Mouse (Mus musculus): ENCODE measurements around the gene Vcam1. TPM values are rescaled to one million over a fixed set of nuclear protein-coding genes. Genes with fewer than 3 reads are reported as not detected.

The Vcam1 gene
- total RNA-seq, 2 experiments from 2014 or later, result 21.0 to 48.6 TPM

DNA sequence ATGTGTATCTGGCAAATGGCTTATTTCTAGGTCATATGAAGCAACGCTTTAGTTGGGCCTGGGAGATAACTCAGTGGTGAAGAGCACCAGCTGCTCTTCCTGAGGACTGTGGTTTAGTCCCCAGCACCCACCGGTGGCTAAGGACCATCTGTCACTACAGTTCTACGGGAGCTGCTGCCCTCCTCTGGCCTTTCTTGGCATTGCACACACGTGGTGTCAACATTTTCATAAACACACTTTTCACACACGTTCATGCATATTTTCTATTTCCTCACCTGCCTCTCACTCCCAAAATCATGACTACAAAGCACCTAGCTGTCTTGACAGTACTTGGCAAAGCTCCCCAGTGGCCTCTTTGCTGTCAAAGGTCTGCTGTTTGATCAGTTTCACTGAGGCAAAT is 37.8 kb downstream of the Vcam1 start:
- DNase-seq (ENCODE audit: low spot score in 2 of 2), result no peak

DNA sequence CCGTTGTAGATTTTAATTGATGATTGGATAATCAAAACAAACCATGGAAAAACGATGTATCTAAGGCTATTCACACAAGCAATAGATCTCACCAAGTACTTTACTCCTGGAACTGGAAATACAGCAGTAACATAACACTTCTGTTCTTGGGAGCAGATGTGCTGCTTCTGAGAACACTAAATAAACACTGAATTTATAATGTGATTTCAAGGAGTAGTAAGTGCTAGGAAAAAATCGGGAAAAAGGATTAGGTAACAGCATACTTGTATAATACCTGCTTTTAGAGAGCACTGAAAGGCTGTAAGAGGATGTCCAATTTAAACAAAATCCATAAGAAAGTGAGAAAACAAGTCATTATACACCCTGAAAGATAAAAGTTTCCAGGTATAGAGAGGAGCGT is 43.5 kb downstream of the Vcam1 start:
- DNase-seq (ENCODE audit: low spot score in 2 of 2), result no peak

GRCm38 (mm10) chr3:116080939-116081676 is 48.4 kb downstream of the Vcam1 start:
- DNase-seq (ENCODE audit: low spot score in 2 of 2), result no peak

- no peak for DNase-seq (ENCODE audit: low spot score in 2 of 2)
Observed at GRCm38 (mm10) chr3:116080166-116080788, 49.2 kb downstream of the Vcam1 start.

DNA sequence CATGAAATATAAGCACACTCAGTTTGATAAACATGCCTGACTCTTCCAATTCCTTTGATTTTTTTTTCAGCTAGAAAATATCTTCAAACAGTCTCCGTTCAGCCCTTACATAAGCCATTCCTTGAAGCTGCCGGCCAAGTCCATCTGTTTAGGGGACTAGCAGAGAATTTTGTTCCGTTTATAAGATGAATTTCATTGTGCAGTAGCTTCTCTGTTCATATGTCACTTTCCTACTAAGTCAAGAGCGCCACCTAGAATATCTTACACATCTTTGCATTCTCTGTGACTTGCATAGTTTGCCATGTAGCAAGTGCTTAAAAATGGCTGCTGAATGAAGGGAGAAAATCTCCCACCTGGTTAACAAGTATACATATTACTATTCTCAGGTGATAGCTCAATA is 51.0 kb downstream of the Vcam1 start:
- no peak for DNase-seq (ENCODE audit: low spot score in 2 of 2)

- no peak for DNase-seq (ENCODE audit: low spot score in 2 of 2)
Observed at GRCm38 (mm10) chr3:116076739-116077138, 52.7 kb downstream of the Vcam1 start.

DNA sequence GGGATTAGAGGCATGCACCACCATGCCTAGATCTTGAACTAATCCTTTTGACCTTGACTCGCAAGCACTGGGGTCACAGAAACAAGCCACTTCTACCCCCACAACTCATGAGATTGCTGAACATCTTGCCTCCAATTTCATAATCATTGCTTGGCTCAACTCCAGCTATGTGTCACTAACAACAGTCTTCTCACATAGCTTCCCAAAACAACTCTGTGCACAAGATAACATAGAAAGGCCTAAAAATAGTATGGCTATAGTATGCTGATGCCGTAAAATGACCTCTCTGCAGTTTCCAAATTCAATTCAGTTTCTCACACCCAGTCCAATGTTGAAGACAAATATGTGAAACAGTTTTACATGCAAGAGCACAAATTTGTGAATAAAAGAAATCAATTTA is 56.9 kb downstream of the Vcam1 start:
- no peak for DNase-seq (ENCODE audit: low spot score in 2 of 2)

DNA sequence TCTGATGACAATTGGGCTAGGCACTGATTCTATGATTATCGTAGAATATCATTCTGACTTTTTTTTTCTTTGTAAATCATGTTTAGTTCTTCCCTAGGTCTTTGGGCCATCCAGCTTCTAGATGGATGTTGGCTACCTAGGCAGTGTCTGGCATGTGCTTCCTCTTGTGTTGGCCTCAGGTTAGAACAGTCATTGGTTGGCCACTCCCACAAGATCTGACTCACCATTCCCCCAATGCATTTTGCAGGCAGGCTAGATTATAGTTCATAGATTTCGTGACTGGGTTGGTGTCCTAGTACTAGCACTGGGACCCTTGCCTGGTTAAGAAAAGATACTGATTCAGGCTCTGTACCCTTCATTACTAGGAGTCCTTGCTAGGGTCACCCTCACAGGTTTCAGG is 67.3 kb downstream of the Vcam1 start:
- DNase-seq (ENCODE audit: low spot score in 2 of 2), result no peak

DNA sequence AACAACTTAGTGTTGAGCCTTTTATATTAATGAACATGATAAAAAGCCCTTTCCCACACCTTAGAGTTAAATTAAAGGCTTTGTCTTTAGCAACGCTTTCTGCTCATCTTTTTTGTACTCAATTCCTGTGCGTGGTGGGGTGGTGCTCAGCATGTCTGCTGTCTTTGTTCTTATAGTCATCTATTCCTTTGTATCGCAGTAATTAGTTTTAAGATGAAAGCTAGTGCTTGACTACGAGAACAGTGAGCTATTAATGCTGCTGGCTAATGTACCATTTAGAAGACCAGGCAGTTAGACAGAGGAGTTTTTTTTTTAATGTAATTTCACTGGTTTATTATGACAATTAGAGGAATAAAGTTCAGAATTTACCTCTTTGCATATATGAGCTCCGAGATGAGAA is 69.2 kb downstream of the Vcam1 start:
- DNase-seq (ENCODE audit: low spot score in 2 of 2), result no peak

Other genes with a start within 250 kb of the Vcam1 start
- 10 to 100 TPM; 16.1 to 17.0 TPM for gene Dph5, start 241.9 kb downstream of the Vcam1 start, total RNA-seq (2021)
- gene Slc30a7, start 122.3 kb downstream of the Vcam1 start, total RNA-seq (2021), result 10 to 100 TPM; 28.9 to 37.9 TPM
- 10 to 100 TPM; 10.6 to 15.3 TPM for gene Extl2, start 122.2 kb downstream of the Vcam1 start, total RNA-seq (2021)
- 1 to 10 TPM in 1 of 2 experiments, under 1 TPM in 1; 0.27 to 1.5 TPM for gene Gpr88, start 123.8 kb upstream of the Vcam1 start, total RNA-seq (2021)